Mouse (Mus musculus) heart, postnatal 0 days (tissue): ENCODE data around the gene Gm37240. TPM values are rescaled to one million over a fixed set of nuclear protein-coding genes. Genes with fewer than 3 reads are reported as not detected.

Experiments
- ATAC-seq: fragments of 200-750 bp; cut with Nextera tagmentation; 2 replicates; pipeline ENCODE4 v1.8.0; 2017; ENCODE audit warnings: low read depth, moderate number of reproducible peaks, moderate library complexity; ENCODE audit not compliant: insufficient read depth
- DNase-seq: peaks from one replicate; pipeline ENCODE4 v3.0.0-alpha.2; 2016; ENCODE audit warnings: low spot score
- H3K27ac ChIP-seq: fragments of 300-500 bp; sonication (generic); 2 replicates; pipeline ENCODE4 v1.5.1; 2014; ENCODE audit warnings: low read depth, mild to moderate bottlenecking
- H3K27me3 ChIP-seq: fragments of 300-500 bp; sonication (generic); 2 replicates; pipeline ENCODE4 v1.6.1; 2014; ENCODE audit warnings: low read length, mixed read lengths; ENCODE audit not compliant: control insufficient read depth, insufficient read depth
- H3K36me3 ChIP-seq: fragments of 300-500 bp; sonication (generic); replicated peaks from 2 replicates; pipeline ENCODE4 v1.6.1; 2014; ENCODE audit warnings: low read length, mixed read lengths; ENCODE audit not compliant: control insufficient read depth, insufficient read depth
- H3K4me1 ChIP-seq: fragments of 300-500 bp; sonication (generic); 2 replicates; pipeline ENCODE4 v1.6.1; 2014; ENCODE audit warnings: antibody characterized with exemption; ENCODE audit not compliant: control insufficient read depth, insufficient read depth
- H3K4me2 ChIP-seq: fragments of 300-500 bp; sonication (generic); 2 replicates; pipeline ENCODE4 v1.6.1; 2014; ENCODE audit warnings: low read depth, mild to moderate bottlenecking, low read length, moderate library complexity
- H3K4me3 ChIP-seq: fragments of 300-500 bp; sonication (generic); 2 replicates; pipeline ENCODE4 v1.5.1; 2014; ENCODE audit warnings: low read depth, low read length
- H3K9ac ChIP-seq: fragments of 300-500 bp; sonication (generic); replicated peaks from 2 replicates; pipeline ENCODE4 v1.6.1; 2014; ENCODE audit warnings: low read depth, low read length, mixed read lengths
- H3K9me3 ChIP-seq: fragments of 300-500 bp; sonication (generic); replicated peaks from 2 replicates; pipeline ENCODE4 v1.6.1; 2016; ENCODE audit warnings: low read length; ENCODE audit not compliant: control insufficient read depth
- CTCF ChIP-seq: IDR thresholded peaks from 2 replicates; pipeline ENCODE4 v1.5.1; 2016; ENCODE audit warnings: antibody characterized with exemption, control low read depth, low read depth
- EP300 ChIP-seq: IDR thresholded peaks from 2 replicates; pipeline ENCODE4 v1.6.1; 2016; ENCODE audit warnings: antibody characterized with exemption, low read depth
- WGBS: fragments of 180-500 bp; shearing (Covaris S2); extraction: QIAGEN DNeasy Blood & Tissue Kit; methylation state at CpG from one replicate; pipeline ENCODE4 v1.1.7; 2014; 5-methylcytosine and 5-hydroxymethylcytosine counted together
- polyA plus RNA-seq: library from polyadenylated mRNA; unstranded; fragments of >200 nt; fragmentation: Nextera tagmentation; extraction: Ambion mirVana; gene quantifications from 2 replicates; pipeline ENCODE4 v1.2.1, GENCODE M21; 2015
- total RNA-seq: library from RNA; depleted of rRNA; stranded (reverse); fragments of >200 nt; gene quantifications from 2 replicates; pipeline ENCODE4 v1.2.3, GENCODE M21; 2014; ENCODE audit warnings: low replicate concordance

Gm37240 gene
- total and polyA plus RNA-seq, 2 experiments from 2014 or later: 21.7 to 72.1 TPM

GRCm38 (mm10) chr3:85663826-85664225 is 223.5 kb downstream of the Gm37240 start:
- ATAC-seq: no peak
- Histone ChIP-seq H3K27me3 (no peaks in the 10 kb centered on the region), H3K9ac (no peak overlapping the region), H3K4me3 (no peak overlapping the region), H3K4me2 (no peak overlapping the region), H3K27ac (no peak overlapping the region), H3K4me1 (peaks cover 19% of the 10 kb centered on the region), H3K36me3 (peaks cover 6% of the 10 kb centered on the region), H3K9me3 (no peaks in the 10 kb centered on the region)
- DNase-seq: no peak
- 83% methylated on average over 5 of the region's 5 CpGs for WGBS
- TF ChIP-seq EP300 (no peak), CTCF (no peak)

GRCm38 (mm10) chr3:85661926-85662813 is 225.1 kb downstream of the Gm37240 start:
- H3K36me3 ChIP-seq: peaks cover 6% of the 10 kb centered on the region
- TF ChIP-seq CTCF (no peak), EP300 (no peak)
- H3K27ac ChIP-seq: no peak overlapping the region
- H3K9me3 ChIP-seq: no peaks in the 10 kb centered on the region
- WGBS: 54% methylated on average over 10 of the region's 10 CpGs
- ATAC-seq (no peak), DNase-seq (no peak)
- no peak overlapping the region for H3K4me2 ChIP-seq
- peaks cover 18% of the 10 kb centered on the region for H3K4me1 ChIP-seq
- no peak overlapping the region for H3K9ac ChIP-seq
- H3K4me3 ChIP-seq: no peak overlapping the region
- no peaks in the 10 kb centered on the region for H3K27me3 ChIP-seq

- peak; percentile 71 for ATAC-seq
- no peak overlapping the region for H3K4me3 ChIP-seq
- H3K27me3 ChIP-seq: no peaks in the 10 kb centered on the region
- no peak overlapping the region for H3K27ac ChIP-seq
- H3K36me3 ChIP-seq: 0 out of 2 replicates have a peak, but pooled peaks cover 5% of the 10 kb centered on the region
- H3K4me2 ChIP-seq: no peak overlapping the region
- TF ChIP-seq CTCF (no peak), EP300 (no peak)
- no peaks in the 10 kb centered on the region for H3K9me3 ChIP-seq
- no peak for DNase-seq
- H3K4me1 ChIP-seq: peaks cover 7% of the 10 kb centered on the region
- H3K9ac ChIP-seq: no peak overlapping the region
- WGBS: 56% methylated on average over 7 of the region's 7 CpGs
Measured at GRCm38 (mm10) chr3:85659681-85660080, 227.6 kb downstream of the Gm37240 start.

- Histone ChIP-seq H3K4me1 (peaks cover 7% of the 10 kb centered on the region; the same call in 1 of the 2 replicates), H3K27me3 (no peaks in the 10 kb centered on the region)
- 96% methylated on average over 3 of the region's 3 CpGs for WGBS
Measured at GRCm38 (mm10) chr3:85655538-85655937, 231.8 kb downstream of the Gm37240 start.

GRCm38 (mm10) chr3:85652727-85653665 is 234.3 kb downstream of the Gm37240 start:
- no peak overlapping the region for H3K9ac ChIP-seq
- no peak overlapping the region for H3K27ac ChIP-seq
- DNase-seq (no peak), ATAC-seq (no peak)
- H3K27me3 ChIP-seq: no peaks in the 10 kb centered on the region
- no peaks in the 10 kb centered on the region for H3K4me1 ChIP-seq
- WGBS: 41% methylated on average over 4 of the region's 4 CpGs
- no peak for TF ChIP-seq EP300
- no peak for TF ChIP-seq CTCF
- no peak overlapping the region for H3K4me3 ChIP-seq
- 0 out of 2 replicates have a peak, but pooled peaks cover 9% of the 10 kb centered on the region for H3K36me3 ChIP-seq
- no peaks in the 10 kb centered on the region for H3K9me3 ChIP-seq
- H3K4me2 ChIP-seq: no peak overlapping the region

More at GRCm38 (mm10) chr3:85655538-85655937, 231.8 kb downstream of the Gm37240 start:
- Histone ChIP-seq H3K9me3 (no peaks in the 10 kb centered on the region), H3K36me3 (0 out of 2 replicates have a peak, but pooled peaks cover 9% of the 10 kb centered on the region), H3K27ac (no peak overlapping the region), H3K9ac (no peak overlapping the region), H3K4me3 (no peak overlapping the region), H3K4me2 (no peak overlapping the region)
- TF ChIP-seq CTCF (no peak), EP300 (no peak)
- DNase-seq (no peak), ATAC-seq (no peak)
